Mouse (Mus musculus) midbrain, embryonic 10.5 days (tissue): ENCODE results near the gene Card10. TPM values are rescaled to one million over a fixed set of nuclear protein-coding genes. Genes with fewer than 3 reads are reported as not detected.

Experiments used
- DNase-seq: peaks from one replicate; pipeline ENCODE4 v3.0.0-alpha.2; 2017; ENCODE audit warnings: low spot score
- H3K27ac ChIP-seq: fragments of 300-500 bp; sonication (generic); replicated peaks from 2 replicates; pipeline ENCODE4 v1.5.1; 2016; ENCODE audit warnings: mild to moderate bottlenecking
- H3K27me3 ChIP-seq: fragments of 300-500 bp; sonication (generic); 2 replicates; pipeline ENCODE4 v1.6.1; 2016; ENCODE audit warnings: low read depth, mild to moderate bottlenecking; ENCODE audit not compliant: poor library complexity, severe bottlenecking
- H3K36me3 ChIP-seq: fragments of 300-500 bp; sonication (generic); 2 replicates; pipeline ENCODE4 v1.6.1; 2016; ENCODE audit warnings: mild to moderate bottlenecking, moderate library complexity
- H3K4me1 ChIP-seq: fragments of 300-500 bp; sonication (generic); 2 replicates; pipeline ENCODE4 v1.6.1; 2016
- H3K4me3 ChIP-seq: fragments of 300-500 bp; sonication (generic); 2 replicates; pipeline ENCODE4 v1.5.1; 2016; ENCODE audit warnings: mild to moderate bottlenecking, moderate library complexity
- H3K9me3 ChIP-seq: fragments of 300-500 bp; sonication (generic); replicated peaks from 2 replicates; pipeline ENCODE4 v1.6.1; 2016; ENCODE audit warnings: mild to moderate bottlenecking
- WGBS: fragments of 180-500 bp; shearing (Covaris S2); methylation state at CpG from one replicate; pipeline ENCODE4 v1.1.7; 2016; 5-methylcytosine and 5-hydroxymethylcytosine counted together
- polyA plus RNA-seq: library from polyadenylated mRNA; unstranded; fragments of >200 nt; fragmentation: Nextera tagmentation; extraction: Ambion mirVana; gene quantifications from 2 replicates; pipeline ENCODE4 v1.2.1, GENCODE M21; 2016

Card10 gene
- polyA plus RNA-seq, 1 experiment from 2014 or later = 2.6 TPM

DNA sequence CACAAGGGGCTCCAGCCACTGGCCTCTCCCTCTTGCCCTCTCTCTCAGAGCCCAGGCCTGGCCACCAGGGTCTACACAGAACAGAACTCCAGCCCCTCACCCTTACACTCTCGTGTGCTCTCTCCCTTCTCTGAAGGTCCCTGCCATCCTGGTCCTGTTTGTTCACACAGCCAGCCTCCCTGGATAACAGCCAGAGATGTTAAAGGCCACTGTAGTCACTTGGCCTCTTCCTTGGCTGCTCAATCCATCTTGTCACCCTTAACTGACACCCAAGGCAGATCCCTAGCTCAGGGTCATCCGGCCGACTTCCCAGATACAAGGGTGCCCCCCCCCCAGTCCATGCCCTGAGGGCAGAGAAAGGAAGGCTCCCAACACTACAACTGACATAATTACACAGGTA is 47.6 kb downstream of the Card10 start:
- peaks cover 34% of the 10 kb centered on the region for H3K4me1 ChIP-seq
- no peak for DNase-seq
- peaks cover 63% of the 10 kb centered on the region for H3K36me3 ChIP-seq
- H3K9me3 ChIP-seq = no peaks in the 10 kb centered on the region
- no peaks in the 10 kb centered on the region for H3K27me3 ChIP-seq
- peak overlapping the region; percentile 14; the same call in 1 of the 2 replicates for H3K27ac ChIP-seq
- WGBS = 75% methylated on average over 3 of the region's 3 CpGs
- H3K4me3 ChIP-seq = no peak overlapping the region

DNA sequence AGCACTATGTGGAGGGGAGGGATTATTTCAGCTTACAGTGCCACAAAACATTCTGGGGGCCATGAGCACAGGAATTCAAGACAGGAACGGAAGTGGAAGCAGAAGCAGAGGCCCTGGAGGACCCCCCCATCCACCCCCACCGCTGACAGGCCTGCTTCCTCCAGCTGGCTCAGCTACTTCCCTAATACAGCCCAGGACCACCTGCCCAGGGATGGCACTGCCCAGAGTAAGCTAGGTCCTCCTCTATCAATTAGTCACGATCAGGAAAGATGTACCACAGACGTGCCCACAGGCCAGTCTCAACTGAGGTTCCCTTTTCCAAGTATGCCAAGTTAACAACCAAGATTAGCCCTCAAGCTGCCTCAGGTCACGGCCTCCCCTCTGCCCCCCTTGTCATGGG is 48.7 kb downstream of the Card10 start:
- 80% methylated on average over 5 of the region's 5 CpGs for WGBS
- H3K4me3 ChIP-seq = no peak overlapping the region
- peaks cover 34% of the 10 kb centered on the region for H3K4me1 ChIP-seq
- H3K9me3 ChIP-seq = no peaks in the 10 kb centered on the region
- no peak for DNase-seq
- peaks cover 52% of the 10 kb centered on the region for H3K36me3 ChIP-seq
- peak overlapping the region; percentile 14; the same call in 1 of the 2 replicates for H3K27ac ChIP-seq
- no peaks in the 10 kb centered on the region for H3K27me3 ChIP-seq

DNA sequence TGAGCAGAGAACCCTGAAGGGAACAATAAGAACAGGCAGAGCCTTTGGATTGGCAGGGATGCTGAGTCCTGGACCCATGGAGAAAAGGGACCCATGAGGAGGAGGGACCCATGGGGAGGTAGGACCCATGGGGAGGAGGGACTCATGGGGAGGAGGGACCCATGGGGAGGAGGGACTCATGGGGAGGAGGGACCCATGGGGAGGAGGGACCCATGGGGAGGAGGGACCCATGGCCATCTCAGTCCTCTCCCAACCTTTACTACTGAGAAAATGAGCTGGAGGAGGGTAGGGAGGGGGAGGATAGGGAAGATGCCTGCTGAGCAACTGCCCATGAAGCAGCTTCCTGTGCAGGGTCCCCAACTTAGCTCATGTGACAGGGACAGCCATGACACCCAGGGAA is 49.9 kb downstream of the Card10 start:
- Histone ChIP-seq H3K36me3 (peaks cover 46% of the 10 kb centered on the region), H3K27me3 (no peaks in the 10 kb centered on the region), H3K4me3 (no peak overlapping the region), H3K9me3 (no peaks in the 10 kb centered on the region), H3K4me1 (peaks cover 34% of the 10 kb centered on the region), H3K27ac (no peak overlapping the region)
- DNase-seq = no peak

DNA sequence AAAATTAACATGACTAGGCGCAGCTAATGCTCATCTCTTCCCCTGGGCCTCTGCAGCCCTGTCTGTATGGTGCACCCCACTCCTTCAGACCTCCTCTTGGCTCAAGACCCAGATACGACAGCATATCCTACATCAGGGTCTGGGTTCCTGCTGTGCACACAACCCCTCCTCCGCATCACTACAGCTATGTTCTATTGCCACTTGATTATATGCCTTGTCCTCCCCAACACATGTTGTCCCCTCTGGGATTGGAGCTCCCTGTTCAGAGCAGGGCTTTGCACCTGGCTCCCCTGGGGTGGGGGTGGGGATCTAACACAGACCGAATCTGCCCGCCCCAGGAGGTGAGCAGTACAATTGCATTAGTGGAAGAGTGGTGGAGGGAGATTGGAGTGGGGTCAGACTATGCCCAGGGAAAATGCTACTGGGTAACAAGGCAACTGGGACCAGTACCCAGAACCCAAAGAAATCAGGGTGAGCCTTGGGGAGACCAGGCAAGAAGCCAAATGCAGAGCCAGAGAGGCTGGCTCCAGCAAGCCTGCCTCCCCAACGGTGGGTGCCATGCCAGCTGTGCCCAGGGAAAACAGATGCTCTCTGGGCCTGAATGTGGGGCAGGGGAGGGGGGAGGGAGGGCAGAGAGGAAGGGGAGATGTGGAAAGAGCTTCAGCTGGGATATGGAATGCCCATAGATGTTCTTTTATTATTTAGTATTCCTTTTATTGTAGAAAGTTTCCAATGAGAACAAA is 52.1 kb downstream of the Card10 start:
- Histone ChIP-seq H3K4me1 (peaks cover 27% of the 10 kb centered on the region), H3K4me3 (no peak overlapping the region), H3K36me3 (peaks cover 24% of the 10 kb centered on the region), H3K27me3 (no peaks in the 10 kb centered on the region), H3K9me3 (no peaks in the 10 kb centered on the region), H3K27ac (0 out of 2 replicates have a peak overlapping the region, but pooled peaks have one; percentile 23)
- no peak for DNase-seq
- WGBS = 70% methylated on average over 6 of the region's 6 CpGs

DNA sequence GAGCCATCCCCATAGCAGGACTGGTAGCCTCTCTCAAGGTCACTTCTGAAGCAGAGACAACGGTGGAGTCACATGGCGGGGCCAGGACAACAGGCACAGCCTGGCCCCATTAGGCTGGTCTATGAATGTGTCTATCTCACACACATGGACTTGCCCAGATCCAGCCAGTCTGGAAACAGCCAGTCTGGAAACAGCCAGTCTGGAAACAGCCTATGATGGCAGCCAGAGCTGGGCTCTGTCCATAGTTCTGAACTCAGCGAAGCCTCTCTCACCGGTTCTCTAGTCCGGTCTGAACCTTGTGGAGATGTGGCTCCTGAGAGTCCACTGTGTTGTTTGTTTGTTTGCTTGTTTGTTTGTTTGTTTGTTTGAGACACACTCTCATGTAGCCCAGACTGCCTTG is 53.0 kb downstream of the Card10 start:
- Histone ChIP-seq H3K4me3 (no peak overlapping the region), H3K9me3 (no peaks in the 10 kb centered on the region), H3K4me1 (peaks cover 21% of the 10 kb centered on the region), H3K27ac (no peak overlapping the region), H3K27me3 (no peaks in the 10 kb centered on the region), H3K36me3 (peaks cover 15% of the 10 kb centered on the region; the same call in 1 of the 2 replicates)
- DNase-seq = no peak
- 57% methylated on average over 5 of the region's 5 CpGs for WGBS

DNA sequence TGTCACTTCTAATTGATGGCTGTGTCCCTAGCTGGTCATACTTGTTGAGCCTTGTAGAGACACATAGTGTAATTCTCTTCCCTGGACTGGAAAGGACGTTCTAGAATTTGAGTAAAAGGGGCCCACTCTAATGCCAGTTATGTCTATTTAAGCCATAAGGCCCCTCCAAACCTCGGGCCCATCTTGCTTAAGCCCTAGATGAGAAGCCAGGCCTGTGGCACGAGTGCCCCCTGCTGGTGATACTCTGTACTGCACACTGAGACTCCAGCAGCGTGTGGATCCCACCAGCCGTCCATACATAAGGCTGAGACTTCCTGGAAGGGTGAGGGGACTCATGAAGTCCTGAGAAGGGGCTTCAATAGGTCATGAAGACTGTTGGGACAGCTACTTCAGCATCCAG is 58.6 kb downstream of the Card10 start:
- peak; percentile 84 for DNase-seq
- Histone ChIP-seq H3K9me3 (no peaks in the 10 kb centered on the region), H3K27ac (peak overlapping the region; percentile 61; the same call in 1 of the 2 replicates), H3K4me1 (peaks cover 13% of the 10 kb centered on the region), H3K27me3 (no peaks in the 10 kb centered on the region), H3K36me3 (peaks cover 6% of the 10 kb centered on the region; the same call in 1 of the 2 replicates), H3K4me3 (no peak overlapping the region)
- 7% methylated on average over 5 of the region's 5 CpGs for WGBS

DNA sequence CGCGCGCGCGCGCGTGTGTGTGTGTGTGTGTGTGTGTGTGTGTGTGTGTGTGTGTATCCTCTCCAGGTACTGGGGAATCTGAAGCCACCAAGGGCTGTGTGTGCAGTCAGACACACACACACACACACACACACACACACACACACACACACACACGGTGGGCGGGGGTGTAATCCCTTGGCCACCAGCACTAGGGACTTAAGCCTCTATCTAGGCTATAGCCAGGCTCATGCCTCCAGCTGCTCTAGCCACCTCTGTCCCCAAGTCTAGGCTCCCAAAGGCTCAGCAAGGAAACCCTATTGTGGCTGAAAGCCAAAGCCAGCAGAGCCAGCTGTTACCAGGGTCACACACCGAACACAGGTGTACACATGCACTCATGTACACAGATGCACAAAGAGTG is 60.0 kb downstream of the Card10 start:
- Histone ChIP-seq H3K27me3 (no peaks in the 10 kb centered on the region), H3K36me3 (no peaks in the 10 kb centered on the region), H3K9me3 (no peaks in the 10 kb centered on the region), H3K4me3 (no peak overlapping the region), H3K27ac (0 out of 2 replicates have a peak overlapping the region, but pooled peaks have one; percentile 61), H3K4me1 (peaks cover 14% of the 10 kb centered on the region)
- 68% methylated on average over 8 of the region's 10 CpGs for WGBS
- no peak for DNase-seq

DNA sequence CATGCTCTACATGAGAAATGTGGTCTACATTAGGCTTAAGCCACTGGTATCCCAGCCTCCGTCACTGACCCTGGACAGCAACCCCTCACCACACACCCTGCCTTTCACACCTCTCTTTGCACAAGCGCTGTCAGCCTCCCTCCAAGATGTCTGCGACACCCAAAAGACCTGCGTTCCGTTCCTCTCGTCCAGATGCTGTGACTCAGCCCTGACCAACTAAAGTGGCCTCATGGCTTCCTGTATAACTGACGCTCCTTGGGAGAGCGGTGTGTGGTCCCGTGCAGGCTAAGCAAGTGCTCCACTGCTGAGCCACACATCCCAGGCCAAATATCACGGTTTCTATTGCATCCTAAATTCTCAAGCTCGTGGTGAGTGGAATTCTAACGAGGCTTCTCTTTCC is 62.2 kb downstream of the Card10 start:
- H3K27me3 ChIP-seq = peaks cover 9% of the 10 kb centered on the region
- no peak overlapping the region for H3K27ac ChIP-seq
- peaks cover 34% of the 10 kb centered on the region for H3K4me1 ChIP-seq
- 76% methylated on average over 12 of the region's 12 CpGs for WGBS
- no peak overlapping the region for H3K4me3 ChIP-seq
- DNase-seq = no peak
- no peaks in the 10 kb centered on the region for H3K9me3 ChIP-seq
- no peaks in the 10 kb centered on the region for H3K36me3 ChIP-seq

DNA sequence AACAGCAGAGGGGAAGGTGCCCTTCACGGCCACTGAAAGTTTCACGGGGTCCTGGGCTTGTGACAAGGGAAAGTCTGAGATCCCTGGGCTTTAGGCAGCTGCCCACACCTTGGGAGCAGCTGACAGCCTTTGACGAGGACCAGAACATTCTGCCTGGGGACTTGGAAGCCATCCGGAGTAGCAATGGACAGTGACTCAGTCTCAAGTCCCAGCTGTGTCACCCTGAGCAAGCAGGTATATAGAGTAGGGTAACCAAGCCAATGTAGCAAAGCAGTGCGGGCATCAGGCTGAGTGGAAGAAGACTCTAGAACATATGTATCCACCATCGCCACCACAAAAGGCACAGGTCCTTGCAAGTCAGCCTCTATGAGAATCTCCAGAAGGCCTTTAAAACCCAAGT is 65.7 kb downstream of the Card10 start:
- no peak for DNase-seq
- peaks cover 10% of the 10 kb centered on the region for H3K27me3 ChIP-seq
- no peak overlapping the region for H3K4me3 ChIP-seq
- no peaks in the 10 kb centered on the region for H3K9me3 ChIP-seq
- H3K36me3 ChIP-seq = no peaks in the 10 kb centered on the region
- 68% methylated on average over 6 of the region's 6 CpGs for WGBS
- peaks cover 25% of the 10 kb centered on the region for H3K4me1 ChIP-seq
- H3K27ac ChIP-seq = peak overlapping the region; percentile 58

DNA sequence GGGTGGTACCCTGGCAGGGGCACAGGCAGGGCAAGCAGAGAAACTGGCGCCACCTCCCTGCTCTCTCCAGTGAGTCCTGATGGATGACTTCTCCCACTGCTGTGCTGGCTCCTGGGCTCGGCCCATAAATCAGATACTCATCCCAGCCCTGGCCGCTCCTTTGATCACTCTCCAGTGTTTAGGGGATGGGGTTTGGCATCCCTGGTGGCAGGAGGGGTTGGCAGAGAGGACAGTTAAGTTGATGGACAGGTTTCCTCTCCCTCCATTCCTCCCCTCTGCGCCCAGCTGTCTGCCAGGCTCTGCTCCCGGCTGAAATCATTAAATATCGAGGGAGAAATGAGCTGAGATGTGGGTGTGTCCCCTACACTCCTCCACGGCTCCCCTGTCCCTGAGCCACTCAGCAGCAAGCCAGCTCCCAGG is 66.2 kb downstream of the Card10 start:
- H3K36me3 ChIP-seq = no peaks in the 10 kb centered on the region
- H3K4me1 ChIP-seq = peaks cover 29% of the 10 kb centered on the region
- H3K27ac ChIP-seq = peak overlapping the region; percentile 58
- WGBS = 57% methylated on average over 7 of the region's 7 CpGs
- no peaks in the 10 kb centered on the region for H3K9me3 ChIP-seq
- H3K27me3 ChIP-seq = peaks cover 10% of the 10 kb centered on the region
- no peak overlapping the region for H3K4me3 ChIP-seq
- DNase-seq = no peak

DNA sequence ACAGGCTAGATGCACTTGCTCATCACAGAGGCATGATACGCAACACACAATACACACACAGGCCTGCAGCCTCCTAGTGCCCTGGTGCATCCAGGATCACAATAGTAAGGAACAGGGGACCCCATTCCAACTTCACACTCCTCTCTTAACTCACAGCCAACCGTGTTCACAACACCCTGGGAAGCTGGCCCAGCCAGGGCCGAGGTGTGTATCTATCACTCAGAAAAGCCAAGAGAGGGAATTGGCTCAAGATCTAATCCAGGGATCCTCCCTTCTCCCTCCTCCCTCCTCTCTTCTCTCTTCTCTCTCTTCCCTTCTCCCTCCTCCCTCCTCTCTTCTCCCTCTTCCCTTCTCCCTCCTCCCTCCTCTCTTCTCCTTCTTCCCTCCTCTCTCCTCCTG is 66.7 kb downstream of the Card10 start:
- H3K9me3 ChIP-seq = no peaks in the 10 kb centered on the region
- no peaks in the 10 kb centered on the region for H3K36me3 ChIP-seq
- no peak for DNase-seq
- H3K4me3 ChIP-seq = no peak overlapping the region
- peaks cover 10% of the 10 kb centered on the region for H3K27me3 ChIP-seq
- WGBS = 69% methylated on average over 3 of the region's 3 CpGs
- peak overlapping the region; percentile 58 for H3K27ac ChIP-seq
- H3K4me1 ChIP-seq = peaks cover 32% of the 10 kb centered on the region

DNA sequence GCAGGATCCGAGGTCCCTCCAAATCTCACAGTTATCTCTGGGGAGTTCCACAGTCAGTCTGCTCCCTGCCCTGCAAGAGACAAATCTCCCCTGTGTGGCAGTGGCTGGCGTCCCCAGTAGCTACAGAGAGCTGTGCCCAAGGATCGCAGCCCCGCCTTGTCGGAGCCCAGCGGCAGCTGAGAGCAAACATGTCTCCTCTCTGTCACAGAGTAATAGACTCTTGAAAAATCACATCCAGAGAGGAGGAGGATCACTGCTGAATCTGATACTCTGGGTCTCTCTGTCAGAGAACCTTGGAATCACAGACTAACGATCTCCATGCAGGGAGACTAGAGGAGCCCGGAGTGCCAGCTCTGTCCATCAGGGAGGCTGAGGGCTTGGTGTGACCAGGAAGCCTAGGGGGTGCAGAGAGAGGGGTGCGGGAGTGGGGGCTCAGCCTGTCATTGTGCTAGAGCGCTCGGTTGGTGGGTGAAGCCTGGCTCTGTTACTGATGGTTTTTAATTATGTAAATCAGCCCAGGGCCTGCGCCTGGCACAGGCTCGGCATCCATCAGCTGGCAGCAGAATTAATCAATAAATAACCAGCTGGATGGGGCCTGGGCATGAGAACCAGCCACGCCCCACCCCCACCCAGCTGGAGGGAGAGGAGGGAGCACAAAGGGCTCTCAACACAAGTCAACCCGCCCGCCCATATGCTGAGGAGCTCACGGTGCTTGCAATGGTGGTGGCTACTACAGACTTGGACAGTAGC is 67.2 kb downstream of the Card10 start:
- 51% methylated on average over 17 of the region's 17 CpGs for WGBS
- peaks cover 33% of the 10 kb centered on the region for H3K4me1 ChIP-seq
- no peaks in the 10 kb centered on the region for H3K9me3 ChIP-seq
- no peak overlapping the region for H3K4me3 ChIP-seq
- H3K27me3 ChIP-seq = peaks cover 10% of the 10 kb centered on the region
- no peak for DNase-seq
- no peaks in the 10 kb centered on the region for H3K36me3 ChIP-seq
- H3K27ac ChIP-seq = peak overlapping the region; percentile 58

DNA sequence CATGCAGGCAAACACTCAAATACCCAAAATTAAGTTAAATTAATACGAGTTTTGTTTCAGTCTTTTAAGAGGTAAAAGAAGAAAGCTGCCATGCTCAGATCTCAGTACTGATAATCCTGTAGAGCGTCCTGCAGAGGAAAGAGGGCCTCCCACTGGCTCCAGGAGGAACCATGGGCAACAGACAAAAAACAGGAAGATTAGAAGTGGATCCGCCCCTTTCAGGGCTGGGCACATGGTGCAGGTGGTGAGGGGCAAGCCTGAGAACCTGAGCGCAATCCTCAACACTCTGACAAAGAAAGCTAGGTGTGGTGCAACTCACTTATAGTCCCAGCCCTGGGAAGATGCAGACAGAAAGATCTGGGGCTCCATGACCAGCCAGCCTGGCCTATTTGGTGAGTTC is 71.0 kb downstream of the Card10 start:
- DNase-seq = no peak
- no peak overlapping the region for H3K4me3 ChIP-seq
- 46% methylated on average over 4 of the region's 4 CpGs for WGBS
- peaks cover 10% of the 10 kb centered on the region for H3K27me3 ChIP-seq
- H3K9me3 ChIP-seq = no peaks in the 10 kb centered on the region
- H3K36me3 ChIP-seq = no peaks in the 10 kb centered on the region
- H3K27ac ChIP-seq = no peak overlapping the region
- peaks cover 29% of the 10 kb centered on the region for H3K4me1 ChIP-seq
